Comparison of ENCODE assay signal across 8 mouse cellular contexts in genomic region chr2:127507967-127508660, GRCm38 (mm10). TPM values are rescaled to one million over a fixed set of nuclear protein-coding genes. Genes with fewer than 3 reads are reported as not detected.
DNase-seq lines count a peak whose midpoint lies in the region; ATAC-seq lines count a peak whose summit lies in the region.

No protein-coding gene starts in this region.

- DNase-seq in left cerebral cortex, postnatal 4 days, result peak; percentile 75
- no peak for DNase-seq in left cerebral cortex, adult 9 months (ENCODE audit: low spot score in 2 of 2)
- peak; percentile 69 to 70 for DNase-seq in adrenal gland, postnatal 36 days
- peak; percentile 18 to 22 for DNase-seq in kidney, adult 8-10 months
- peak; percentile 29 for DNase-seq in right cerebral cortex, postnatal 14 days
- DNase-seq in heart, adult 11 months, result no peak

- no peak for ATAC-seq in megakaryocyte-erythroid progenitor cell, adult 5-6 weeks (replicated peaks; ENCODE audit: low FRiP score, low TSS enrichment, poor library complexity, severe bottlenecking)
- no peak for ATAC-seq in monocyte, adult 5-6 weeks (replicated peaks; ENCODE audit: insufficient number of reproducible peaks, low FRiP score, low TSS enrichment, poor library complexity, severe bottlenecking)

- intact Hi-C loops in left cerebral cortex, postnatal 4 days (cut with DNase I), result loop anchor here (5.0 kb wide), 1 partner anchor 49 kb away; no protein-coding TSS in a partner anchor

RNA-seq across cellular contexts. Expression of gene Kcnip3, which starts 13.8 kb away (rescaled TPM):
- 10 to 100 TPM; 32.3 to 36.6 TPM for total RNA-seq in left cerebral cortex, postnatal 4 days (2021)
- 1 to 10 TPM; 4.0 to 5.3 TPM for total RNA-seq in adrenal gland, postnatal 36 days (2021)
- total RNA-seq in megakaryocyte-erythroid progenitor cell, adult 5-6 weeks (2014; fragmentation: Nextera tagmentation), result not detected in 2 replicates
- total RNA-seq in megakaryocyte-erythroid progenitor cell, adult 5-6 weeks (2017), result 0.15 TPM in 1 of 2 replicates, not detected in the other
- 3.9 to 25.7 TPM (median 6.4 TPM) in 3 replicates for total RNA-seq in monocyte, adult 5-6 weeks (2017)

RNA-seq across cellular contexts. Expression of gene Prom2, which starts 33.2 kb away (rescaled TPM):
- not detected for total RNA-seq in left cerebral cortex, postnatal 4 days (2021)
- total RNA-seq in adrenal gland, postnatal 36 days (2021), result under 1 TPM; 0.20 to 0.46 TPM
- not detected in 2 replicates for total RNA-seq in megakaryocyte-erythroid progenitor cell, adult 5-6 weeks (2014; fragmentation: Nextera tagmentation)
- total RNA-seq in megakaryocyte-erythroid progenitor cell, adult 5-6 weeks (2017), result not detected in 2 replicates
- total RNA-seq in monocyte, adult 5-6 weeks (2017), result not detected in 3 replicates

Comparison
In these comparisons a context has a peak if more than half of its experiments do, and no peak if none do; other contexts are left out.
1. DNase-seq: peak in left cerebral cortex, postnatal 4 days (single experiment), adrenal gland, postnatal 36 days (2 of 2), kidney, adult 8-10 months (2 of 2) and right cerebral cortex, postnatal 14 days (single experiment); none in left cerebral cortex, adult 9 months (0 of 2) and heart, adult 11 months (single experiment).